19 mouse cellular contexts compared by ENCODE assay signal in the genomic region with DNA sequence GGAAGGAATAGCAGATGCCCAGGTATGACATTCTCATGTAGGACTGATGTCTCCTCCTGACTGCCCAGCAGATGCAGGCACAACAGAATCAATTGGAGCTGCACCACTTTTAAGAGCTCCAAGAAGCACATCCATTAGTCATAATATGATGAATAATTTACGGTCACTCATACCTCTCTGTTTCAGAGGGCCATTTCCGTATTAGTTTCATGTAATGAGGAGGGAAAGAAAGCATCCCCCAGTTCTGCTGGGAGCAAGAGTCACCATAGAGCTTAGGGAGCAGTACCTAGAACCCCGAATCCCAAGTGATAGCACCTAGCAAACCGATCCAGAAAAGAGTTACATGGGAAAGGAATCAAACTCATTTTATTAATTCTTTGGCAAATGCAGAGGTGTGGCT. TPM values are rescaled to one million over a fixed set of nuclear protein-coding genes. Genes with fewer than 3 reads are reported as not detected.
DNase-seq lines count a peak whose midpoint lies in the region.
"Had no signal": no experiment of that assay in that cellular context is flagged by ENCODE, and none has a peak within 500 bp of the region (broad histone marks: within the 10 kb centered on the region; RNA-seq: fewer than 3 reads in every experiment).

A gene (minus strand): TSS at position 101 of the 400 bp plus-strand sequence.

- DNase-seq in heart, adult 11 months = peak; percentile 51
- DNase-seq in heart, postnatal 4 days = no peak
- peak; percentile 13 for DNase-seq in retina, embryonic 14.5 days (ENCODE audit: low spot score)
- no peak for DNase-seq in retina, postnatal 1 day
- DNase-seq: adrenal gland, adult 2 months; adrenal gland, adult 8-10 months; adrenal gland, postnatal 10 days; adrenal gland, postnatal 14 days; adrenal gland, postnatal 25 days; adrenal gland, postnatal 36 days; B cell, adult 2 months; cerebellum, adult 11 months; cerebellum, adult 11-12 months; cerebellum, adult 18-20 months had no signal

RNA-seq across cellular contexts. Expression of the gene that starts here (rescaled TPM):
- total RNA-seq in heart, postnatal 4 days (2021) = not detected
- total RNA-seq: adrenal gland, adult 18-20 months; adrenal gland, adult 2 months; adrenal gland, adult 8-10 months; adrenal gland, postnatal 10 days; adrenal gland, postnatal 14 days; adrenal gland, postnatal 25 days; adrenal gland, postnatal 36 days; adrenal gland, postnatal 4 days; CH12.LX; ES-E14; MEL had no signal

Comparison
In these comparisons a context has a peak if more than half of its experiments do, and no peak if none do; other contexts are left out.
1. DNase-seq: peak in heart, adult 11 months (single experiment) and retina, embryonic 14.5 days (single experiment); none in heart, postnatal 4 days (single experiment) and retina, postnatal 1 day (single experiment).